Mouse (Mus musculus) olfactory bulb, adult 2 months (tissue): ENCODE results near the gene Chd1.

Source experiments
- CTCF ChIP-seq: fragments of 200-500 bp; IDR thresholded peaks from 2 replicates; pipeline ENCODE4 v1.5.1; 2012; ENCODE audit warnings: low read depth, mild to moderate bottlenecking, low read length, moderate library complexity; ENCODE audit not compliant: insufficient read depth
- POLR2A ChIP-seq: fragments of 200-500 bp; IDR thresholded peaks from 2 replicates; pipeline ENCODE4 v1.6.1; 2012; ENCODE audit warnings: mild to moderate bottlenecking, low read depth, low read length, moderate library complexity; ENCODE audit not compliant: insufficient read depth

- TF ChIP-seq CTCF (no peak), POLR2A (no peak)
Measured at GRCm38 (mm10) chr17:15761191-15761590, 56.4 kb downstream of the Chd1 start.
